Mouse (Mus musculus) megakaryocyte-erythroid progenitor cell, adult 5 weeks (primary cell): ENCODE results near the gene Krtap3-1. TPM values are rescaled to one million over a fixed set of nuclear protein-coding genes. Genes with fewer than 3 reads are reported as not detected.

Experiments used
- polyA plus RNA-seq: library from polyadenylated mRNA; stranded (reverse); fragments of >175 nt; gene quantifications from 2 replicates; pipeline ENCODE4 v1.2.3, GENCODE M21; 2012

Krtap3-1 gene
- not detected in 2 replicates for polyA plus RNA-seq

GRCm38 (mm10) chr11:99566530-99566929, at the start of gene Krtap3-1:
Gene Krtap3-1, minus strand, starts transcription at chr11:99566630.

GRCm38 (mm10) chr11:99614796-99615363, 48.5 kb upstream of the Krtap3-1 start, which contains the start of gene Krtap2-4:
Gene Krtap2-4, minus strand, starts transcription at chr11:99614846.

GRCm38 (mm10) chr11:99610089-99610488, 43.7 kb upstream of the Krtap3-1 start, which contains the start of gene Gm11937:
Gene Gm11937, minus strand, starts transcription at chr11:99610189.

GRCm38 (mm10) chr11:99603208-99603607, 36.8 kb upstream of the Krtap3-1 start, which contains the start of gene Gm11938:
Gene Gm11938, minus strand, starts transcription at chr11:99603308.

GRCm38 (mm10) chr11:99597742-99598141, 31.3 kb upstream of the Krtap3-1 start, which contains the start of gene Krtap9-3:
Gene Krtap9-3, minus strand, starts transcription at chr11:99598105.

GRCm38 (mm10) chr11:99590981-99591380, 24.6 kb upstream of the Krtap3-1 start, which contains the start of gene Krtap1-3:
Gene Krtap1-3, minus strand, starts transcription at chr11:99591339.

GRCm38 (mm10) chr11:99583245-99583704, 16.8 kb upstream of the Krtap3-1 start, which contains the start of gene Krtap1-4:
Gene Krtap1-4, minus strand, starts transcription at chr11:99583654.

GRCm38 (mm10) chr11:99580636-99581035, 14.2 kb upstream of the Krtap3-1 start, which contains the start of gene Krtap1-5:
Gene Krtap1-5, minus strand, starts transcription at chr11:99581016.

GRCm38 (mm10) chr11:99559366-99559765, 7.1 kb downstream of the Krtap3-1 start, which contains the start of gene Gm11939:
Gene Gm11939, minus strand, starts transcription at chr11:99559466.

GRCm38 (mm10) chr11:99556753-99557152, 9.7 kb downstream of the Krtap3-1 start, which contains the start of gene Krtap3-2:
Gene Krtap3-2, minus strand, starts transcription at chr11:99556853.

GRCm38 (mm10) chr11:99550765-99551164, 15.7 kb downstream of the Krtap3-1 start, which contains the start of gene Krtap3-3:
Gene Krtap3-3, minus strand, starts transcription at chr11:99550865.

GRCm38 (mm10) chr11:99521288-99521860, 45.1 kb downstream of the Krtap3-1 start, which contains the start of gene Krt39:
Gene Krt39, minus strand, starts transcription at chr11:99521338.

Other genes with a start within 250 kb of the Krtap3-1 start
- not detected in 2 replicates for gene Krt25, start 243.7 kb downstream of the Krtap3-1 start, polyA plus RNA-seq
- gene Krt26, start 228.7 kb downstream of the Krtap3-1 start, polyA plus RNA-seq: not detected in 2 replicates
- gene Krt27, start 215.5 kb downstream of the Krtap3-1 start, polyA plus RNA-seq: not detected in 2 replicates
- not detected in 2 replicates for gene Krt28, start 191.7 kb downstream of the Krtap3-1 start, polyA plus RNA-seq
- 6.8 and 8.4 TPM in 2 replicates for gene Krt10, start 177.3 kb downstream of the Krtap3-1 start, polyA plus RNA-seq
- gene Krt12, start 144.4 kb downstream of the Krtap3-1 start, polyA plus RNA-seq: not detected in 2 replicates
- gene Krt20, start 128.5 kb downstream of the Krtap3-1 start, polyA plus RNA-seq: not detected in 2 replicates
- gene Krt23, start 73.5 kb downstream of the Krtap3-1 start, polyA plus RNA-seq: not detected in 2 replicates
- not detected in 2 replicates for gene Krt39, start 45.3 kb downstream of the Krtap3-1 start, polyA plus RNA-seq
- not detected in 2 replicates for gene Krt40, start 23.5 kb downstream of the Krtap3-1 start, polyA plus RNA-seq
- gene Krtap3-3, start 15.8 kb downstream of the Krtap3-1 start, polyA plus RNA-seq: not detected in 2 replicates
- not detected in 2 replicates for gene Krtap3-2, start 9.8 kb downstream of the Krtap3-1 start, polyA plus RNA-seq
- not detected in 2 replicates for gene Gm11939, start 7.2 kb downstream of the Krtap3-1 start, polyA plus RNA-seq
- not detected in 2 replicates for gene Krtap1-5, start 14.4 kb upstream of the Krtap3-1 start, polyA plus RNA-seq
- gene Krtap1-4, start 17.0 kb upstream of the Krtap3-1 start, polyA plus RNA-seq: not detected in 2 replicates
- gene Krtap1-3, start 24.7 kb upstream of the Krtap3-1 start, polyA plus RNA-seq: not detected in 2 replicates
- gene Krtap9-3, start 31.5 kb upstream of the Krtap3-1 start, polyA plus RNA-seq: not detected in 2 replicates
- not detected in 2 replicates for gene Gm11938, start 36.7 kb upstream of the Krtap3-1 start, polyA plus RNA-seq
- not detected in 2 replicates for gene Gm11937, start 43.6 kb upstream of the Krtap3-1 start, polyA plus RNA-seq
- not detected in 2 replicates for gene Krtap2-4, start 48.2 kb upstream of the Krtap3-1 start, polyA plus RNA-seq
- gene Gm11562, start 53.8 kb upstream of the Krtap3-1 start, polyA plus RNA-seq: not detected in 2 replicates
- 0.11 TPM in 1 of 2 replicates, not detected in the other for gene Krtap4-1, start 61.6 kb upstream of the Krtap3-1 start, polyA plus RNA-seq
- gene Krtap4-2, start 68.5 kb upstream of the Krtap3-1 start, polyA plus RNA-seq: not detected in 2 replicates
- gene Krtap4-7, start 77.5 kb upstream of the Krtap3-1 start, polyA plus RNA-seq: not detected in 2 replicates
- gene Gm11555, start 83.6 kb upstream of the Krtap3-1 start, polyA plus RNA-seq: not detected in 2 replicates
- not detected in 2 replicates for gene Gm11563, start 92.3 kb upstream of the Krtap3-1 start, polyA plus RNA-seq
- 0.08 TPM in 1 of 2 replicates, not detected in the other for gene Krtap4-6, start 99.3 kb upstream of the Krtap3-1 start, polyA plus RNA-seq
- gene Gm14190, start 124.1 kb upstream of the Krtap3-1 start, polyA plus RNA-seq: not detected in 2 replicates
- gene Gm14180, start 167.7 kb upstream of the Krtap3-1 start, polyA plus RNA-seq: not detected in 2 replicates
- gene Gm11595, start 206.3 kb upstream of the Krtap3-1 start, polyA plus RNA-seq: not detected in 2 replicates
- gene Krtap4-8, start 214.1 kb upstream of the Krtap3-1 start, polyA plus RNA-seq: not detected in 2 replicates
- gene Krtap4-9, start 218.6 kb upstream of the Krtap3-1 start, polyA plus RNA-seq: not detected in 2 replicates
- not detected in 2 replicates for gene Gm11596, start 226.8 kb upstream of the Krtap3-1 start, polyA plus RNA-seq
- gene Gm11569, start 232.3 kb upstream of the Krtap3-1 start, polyA plus RNA-seq: not detected in 2 replicates
- gene Gm11554, start 237.8 kb upstream of the Krtap3-1 start, polyA plus RNA-seq: not detected in 2 replicates
- not detected in 2 replicates for gene Krtap4-13, start 243.3 kb upstream of the Krtap3-1 start, polyA plus RNA-seq
- not detected in 2 replicates for gene Gm11564, start 249.0 kb upstream of the Krtap3-1 start, polyA plus RNA-seq